Mouse (Mus musculus): ENCODE results near the gene Dtx3. TPM values are rescaled to one million over a fixed set of nuclear protein-coding genes. Genes with fewer than 3 reads are reported as not detected.

Dtx3 gene
- polyA plus RNA-seq, 1 experiment from 2014 or later: 129 TPM

- Histone ChIP-seq H3K4me3 (replicated peaks) (peak overlapping the region; percentile 72), H3K4me1 (peaks cover 71% of the 10 kb centered on the region), H3K9me3 (replicated peaks) (no peaks in the 10 kb centered on the region), H3K36me3 (peaks cover 37% of the 10 kb centered on the region), H3K4me2 (peak overlapping the region; percentile 94), H3K9ac (0 out of 2 replicates have a peak overlapping the region, but pooled peaks have one; percentile 7), H3K27me3 (no peaks in the 10 kb centered on the region), H3K27ac (peak overlapping the region; percentile 93)
- 45% methylated on average over 14 of the region's 14 CpGs for WGBS
- no peak for ATAC-seq (replicated peaks; ENCODE audit: low FRiP score)
Measured at GRCm38 (mm10) chr10:127190398-127191190, 4.9 kb downstream of the Dtx3 start.

GRCm38 (mm10) chr10:127189651-127190381 lies 5.7 kb downstream of the Dtx3 start, which contains the start of gene Arhgef25:
Gene Arhgef25, minus strand, starts transcription at chr10:127190083.
- Histone ChIP-seq H3K4me2 (peak within 1 kb of the TSS; percentile 94), H3K27ac (peak within 1 kb of the TSS; percentile 93), H3K9ac (peak within 1 kb of the TSS; percentile 78), H3K36me3 (peaks cover 43% of the 10 kb centered on the region), H3K9me3 (replicated peaks) (no peaks in the 10 kb centered on the region), H3K4me3 (replicated peaks) (peak within 1 kb of the TSS; percentile 72), H3K27me3 (peaks cover 3% of the 10 kb centered on the region; the same call in 1 of the 2 replicates), H3K4me1 (peaks cover 72% of the 10 kb centered on the region)
- peak; percentile 23; the same call in 1 of the 2 replicates for ATAC-seq (replicated peaks; ENCODE audit: low FRiP score)
- 4% methylated on average over 35 of the region's 35 CpGs for WGBS

DNA sequence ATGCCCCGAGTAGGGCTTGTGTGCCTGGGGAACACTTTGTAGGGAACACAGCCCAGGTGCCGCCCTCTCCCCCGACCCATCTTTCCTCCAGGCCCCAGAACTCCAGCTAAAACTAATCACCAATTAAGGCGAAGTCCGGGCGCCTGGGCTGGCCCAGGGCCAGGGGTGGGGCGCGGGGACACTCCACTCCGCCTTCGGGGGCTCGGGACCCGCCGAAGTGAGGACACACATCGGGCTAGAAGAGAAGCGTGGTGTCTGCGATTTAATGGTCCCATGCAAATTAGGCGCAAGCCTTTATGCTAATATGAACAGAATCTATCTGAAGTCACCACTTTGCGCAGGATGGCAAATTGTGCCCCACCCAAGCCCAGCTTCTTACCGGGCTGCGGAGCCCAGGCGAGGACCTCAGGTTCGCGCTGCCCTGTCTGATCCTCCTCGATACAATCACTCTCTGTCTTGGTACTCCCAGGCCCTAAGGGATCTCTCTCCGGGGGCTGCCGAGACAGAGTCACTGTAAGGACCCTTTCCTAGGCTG lies 6.3 kb downstream of the Dtx3 start:
- Histone ChIP-seq H3K4me3 (replicated peaks) (peak overlapping the region; percentile 72), H3K9me3 (replicated peaks) (no peaks in the 10 kb centered on the region), H3K27me3 (peaks cover 4% of the 10 kb centered on the region; the same call in 1 of the 2 replicates), H3K36me3 (peaks cover 47% of the 10 kb centered on the region), H3K4me1 (peaks cover 71% of the 10 kb centered on the region), H3K9ac (peak overlapping the region; percentile 78), H3K4me2 (peak overlapping the region; percentile 94), H3K27ac (peak overlapping the region; percentile 93)
- WGBS: 2% methylated on average over 26 of the region's 26 CpGs
- no peak; the same call in none of the 2 replicates for ATAC-seq (replicated peaks; ENCODE audit: low FRiP score)

DNA sequence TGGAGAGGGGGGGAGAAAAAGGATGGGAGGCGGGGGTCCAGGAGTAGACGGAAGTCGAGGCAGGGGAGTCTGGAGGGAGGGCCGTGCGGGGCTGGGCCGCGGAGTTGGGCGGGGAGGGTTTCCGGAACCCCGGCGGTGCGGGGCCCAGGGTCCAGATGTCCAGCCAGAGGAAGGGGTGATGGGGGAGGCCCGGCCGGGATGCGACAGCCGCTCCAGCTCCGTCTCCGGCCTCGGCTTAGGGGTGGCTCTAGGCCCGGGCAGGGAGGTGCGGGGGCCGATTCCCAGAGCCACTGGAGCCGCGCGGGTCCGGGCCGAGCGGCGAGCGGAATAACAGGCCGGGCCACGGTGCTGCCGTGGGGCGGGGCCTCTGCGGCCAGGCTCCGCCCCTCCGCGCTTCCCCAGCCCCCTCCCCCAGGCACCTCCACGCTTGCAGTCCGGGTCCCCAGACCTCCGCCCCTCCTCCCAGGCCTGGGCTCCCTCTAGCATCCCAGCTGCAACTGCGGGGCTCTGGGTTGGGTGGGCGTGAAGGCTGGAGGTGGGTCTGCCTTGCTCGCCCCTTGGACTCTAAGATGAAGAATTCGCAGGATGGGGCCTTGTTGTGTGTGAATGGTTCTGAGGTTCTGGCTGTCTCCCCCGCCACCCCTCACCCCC lies 6.9 kb downstream of the Dtx3 start:
- peak overlapping the region; percentile 78 for H3K9ac ChIP-seq
- H3K27me3 ChIP-seq: peaks cover 10% of the 10 kb centered on the region; the same call in 1 of the 2 replicates
- peaks cover 75% of the 10 kb centered on the region for H3K4me1 ChIP-seq
- H3K4me2 ChIP-seq: peak overlapping the region; percentile 94
- peaks cover 47% of the 10 kb centered on the region for H3K36me3 ChIP-seq
- 1% methylated on average over 23 of the region's 46 CpGs for WGBS
- ATAC-seq (replicated peaks; ENCODE audit: low FRiP score): peak; percentile 85
- H3K9me3 ChIP-seq (replicated peaks): no peaks in the 10 kb centered on the region
- peak overlapping the region; percentile 93 for H3K27ac ChIP-seq
- peak overlapping the region; percentile 72 for H3K4me3 ChIP-seq (replicated peaks)

- Histone ChIP-seq H3K4me2 (peak overlapping the region; percentile 94), H3K4me1 (peaks cover 77% of the 10 kb centered on the region), H3K9me3 (replicated peaks) (no peaks in the 10 kb centered on the region), H3K27me3 (peaks cover 14% of the 10 kb centered on the region; the same call in 1 of the 2 replicates), H3K27ac (peak overlapping the region; percentile 93), H3K36me3 (peaks cover 48% of the 10 kb centered on the region), H3K4me3 (replicated peaks) (peak overlapping the region; percentile 72), H3K9ac (peak overlapping the region; percentile 78)
- no peak for ATAC-seq (replicated peaks; ENCODE audit: low FRiP score)
- WGBS: 3% methylated on average over 15 of the region's 21 CpGs
Measured at GRCm38 (mm10) chr10:127188079-127188453, 7.5 kb downstream of the Dtx3 start.

GRCm38 (mm10) chr10:127187371-127188078 lies 8.0 kb downstream of the Dtx3 start:
- ATAC-seq (replicated peaks; ENCODE audit: low FRiP score): no peak
- Histone ChIP-seq H3K4me1 (peaks cover 72% of the 10 kb centered on the region), H3K9ac (peak overlapping the region; percentile 78), H3K4me2 (peak overlapping the region; percentile 94), H3K27ac (peak overlapping the region; percentile 93; the same call in 1 of the 2 replicates), H3K9me3 (replicated peaks) (no peaks in the 10 kb centered on the region), H3K27me3 (peaks cover 19% of the 10 kb centered on the region; the same call in 1 of the 2 replicates), H3K36me3 (peaks cover 48% of the 10 kb centered on the region), H3K4me3 (replicated peaks) (peak overlapping the region; percentile 72)
- 29% methylated on average over 10 of the region's 10 CpGs for WGBS

- no peak for ATAC-seq (replicated peaks; ENCODE audit: low FRiP score)
- no peak overlapping the region for H3K4me3 ChIP-seq (replicated peaks)
Measured at GRCm38 (mm10) chr10:127186451-127186850, 9.1 kb downstream of the Dtx3 start.

GRCm38 (mm10) chr10:127185506-127185905 lies 10.0 kb downstream of the Dtx3 start:
- peaks cover 38% of the 10 kb centered on the region for H3K27me3 ChIP-seq
- WGBS: 85% methylated on average over 15 of the region's 15 CpGs
- no peak overlapping the region for H3K9ac ChIP-seq
- peaks cover 34% of the 10 kb centered on the region for H3K36me3 ChIP-seq
- no peak for ATAC-seq (replicated peaks; ENCODE audit: low FRiP score)
- H3K4me1 ChIP-seq: peaks cover 58% of the 10 kb centered on the region
- H3K9me3 ChIP-seq (replicated peaks): no peaks in the 10 kb centered on the region
- H3K4me3 ChIP-seq (replicated peaks): no peak overlapping the region
- H3K27ac ChIP-seq: no peak overlapping the region
- no peak overlapping the region for H3K4me2 ChIP-seq

More at GRCm38 (mm10) chr10:127186451-127186850, 9.1 kb downstream of the Dtx3 start:
- Histone ChIP-seq H3K27ac (no peak overlapping the region), H3K4me1 (peaks cover 66% of the 10 kb centered on the region), H3K9ac (no peak overlapping the region), H3K36me3 (peaks cover 42% of the 10 kb centered on the region), H3K9me3 (replicated peaks) (no peaks in the 10 kb centered on the region), H3K27me3 (peaks cover 28% of the 10 kb centered on the region), H3K4me2 (no peak overlapping the region)
- WGBS: 79% methylated on average over 1 of the region's 1 CpGs

- no peak for ATAC-seq (replicated peaks; ENCODE audit: low FRiP score)
- Histone ChIP-seq H3K27ac (no peak overlapping the region), H3K4me1 (peaks cover 58% of the 10 kb centered on the region), H3K36me3 (peaks cover 34% of the 10 kb centered on the region), H3K9ac (no peak overlapping the region), H3K9me3 (replicated peaks) (no peaks in the 10 kb centered on the region), H3K4me2 (no peak overlapping the region), H3K4me3 (replicated peaks) (no peak overlapping the region), H3K27me3 (peaks cover 42% of the 10 kb centered on the region)
- 74% methylated on average over 9 of the region's 9 CpGs for WGBS
Measured at GRCm38 (mm10) chr10:127185101-127185500, 10.4 kb downstream of the Dtx3 start.

GRCm38 (mm10) chr10:127183759-127184158 lies 11.8 kb downstream of the Dtx3 start:
- Histone ChIP-seq H3K27me3 (peaks cover 55% of the 10 kb centered on the region), H3K36me3 (peaks cover 34% of the 10 kb centered on the region), H3K4me2 (peak overlapping the region; percentile 46), H3K4me1 (peaks cover 58% of the 10 kb centered on the region), H3K9me3 (replicated peaks) (no peaks in the 10 kb centered on the region), H3K27ac (no peak overlapping the region), H3K9ac (peak overlapping the region; percentile 6; the same call in 1 of the 2 replicates), H3K4me3 (replicated peaks) (peak overlapping the region; percentile 13; the same call in 1 of the 2 replicates)
- no peak for ATAC-seq (replicated peaks; ENCODE audit: low FRiP score)
- WGBS: 21% methylated on average over 20 of the region's 20 CpGs

- Histone ChIP-seq H3K4me3 (replicated peaks) (no peak overlapping the region), H3K27ac (no peak overlapping the region), H3K36me3 (peaks cover 34% of the 10 kb centered on the region), H3K4me1 (peaks cover 58% of the 10 kb centered on the region), H3K4me2 (no peak overlapping the region), H3K9me3 (replicated peaks) (no peaks in the 10 kb centered on the region), H3K27me3 (peaks cover 65% of the 10 kb centered on the region), H3K9ac (no peak overlapping the region)
- no peak for ATAC-seq (replicated peaks; ENCODE audit: low FRiP score)
- 90% methylated on average over 4 of the region's 4 CpGs for WGBS
Measured at GRCm38 (mm10) chr10:127182624-127183023, 12.9 kb downstream of the Dtx3 start.
